Mouse (Mus musculus) spleen, adult 2 months (tissue): ENCODE measurements around the gene Nr2e1.

Source experiments
- CTCF ChIP-seq: fragments of 200-500 bp; IDR thresholded peaks from 2 replicates; pipeline ENCODE4 v1.5.1; 2011; ENCODE audit warnings: mild to moderate bottlenecking, inconsistent platforms; ENCODE audit not compliant: insufficient read depth, insufficient read length, insufficient replicate concordance; ENCODE audit errors: extremely low read depth
- POLR2A ChIP-seq: fragments of 200-500 bp; IDR thresholded peaks from 2 replicates; pipeline ENCODE4 v1.6.1; 2011; ENCODE audit warnings: low read depth, low read length, inconsistent platforms

GRCm38 (mm10) chr10:42580951-42581277, 2.5 kb downstream of the Nr2e1 start:
- TF ChIP-seq POLR2A (no peak), CTCF (no peak)
